Mouse (Mus musculus): ENCODE results near the gene Hipk4. TPM values are rescaled to one million over a fixed set of nuclear protein-coding genes. Genes with fewer than 3 reads are reported as not detected.

The Hipk4 gene
- total RNA-seq, 2 experiments from 2014 or later, result 0.07 to 0.08 TPM

DNA sequence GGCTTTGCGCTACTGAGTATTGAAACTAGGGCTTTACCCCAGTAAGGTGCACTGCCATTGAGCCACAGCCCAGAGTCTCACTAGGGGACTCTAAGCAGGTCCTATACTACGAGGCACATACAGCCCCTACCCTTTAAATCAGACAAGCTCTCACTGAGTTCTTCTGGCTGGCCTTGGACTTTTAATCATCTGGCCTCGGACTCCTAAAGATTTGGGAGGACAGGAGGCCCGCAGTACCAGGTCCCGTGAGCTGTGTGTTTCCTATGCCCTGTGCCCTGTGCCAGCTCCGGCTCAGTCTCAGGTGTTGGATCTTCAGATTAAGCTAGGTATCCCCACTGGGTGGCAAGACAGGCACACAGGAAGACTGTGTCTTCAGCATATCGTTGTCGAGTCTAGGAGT is 14.9 kb downstream of the Hipk4 start:
- DNase-seq, result no peak
- intact Hi-C loops (cut with DNase I), result no loop called here

DNA sequence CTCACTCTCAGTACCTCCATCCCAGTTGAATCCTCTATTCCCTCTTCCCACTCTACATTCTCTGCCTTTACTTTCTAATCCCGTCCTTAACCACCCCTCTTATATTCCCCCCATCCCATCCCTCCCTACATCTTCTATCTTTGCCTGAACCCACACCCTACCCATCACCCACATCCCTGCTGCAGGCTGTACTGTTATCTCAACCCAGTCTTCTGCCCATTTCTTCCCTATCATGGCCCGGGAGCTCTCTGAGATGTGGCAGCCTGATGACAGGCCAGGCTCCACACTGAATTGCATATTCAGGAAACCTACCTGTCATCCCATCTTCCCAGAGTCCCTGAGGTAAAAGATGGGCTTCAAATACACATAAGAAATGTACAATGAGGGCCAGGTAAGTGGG is 15.7 kb downstream of the Hipk4 start:
- no peak for DNase-seq
- intact Hi-C loops (cut with DNase I), result no loop called here

GRCm38 (mm10) chr7:27540521-27540920 is 17.5 kb downstream of the Hipk4 start:
- DNase-seq, result no peak
- intact Hi-C loops (cut with DNase I), result no loop called here

DNA sequence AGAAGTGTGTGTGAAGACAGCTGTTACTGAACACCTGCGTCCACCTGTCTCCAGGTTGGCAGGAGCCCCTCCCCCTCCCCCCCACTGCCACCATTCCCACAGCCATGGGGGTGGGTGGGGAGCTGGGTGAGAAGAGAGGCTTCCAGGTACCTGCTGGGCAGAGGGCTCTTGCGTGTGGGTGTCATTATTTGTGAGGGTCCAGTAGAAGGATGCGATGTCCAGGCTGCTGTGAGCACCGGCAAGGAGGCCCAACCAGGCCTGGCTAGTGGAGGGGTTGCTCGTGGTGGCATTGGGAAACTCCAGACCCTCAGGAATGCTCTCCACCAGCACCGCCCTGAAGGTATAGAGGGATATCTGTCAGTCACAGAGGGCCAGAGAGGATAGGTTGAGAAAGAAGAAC is 17.9 kb downstream of the Hipk4 start:
- intact Hi-C loops (cut with DNase I), result no loop called here
- no peak for DNase-seq

GRCm38 (mm10) chr7:27541431-27541830 is 18.4 kb downstream of the Hipk4 start:
- intact Hi-C loops (cut with DNase I), result no loop called here
- no peak for DNase-seq

GRCm38 (mm10) chr7:27541922-27542321 is 18.9 kb downstream of the Hipk4 start:
- intact Hi-C loops (cut with DNase I), result no loop called here
- DNase-seq, result no peak

GRCm38 (mm10) chr7:27542392-27543033 is 19.4 kb downstream of the Hipk4 start:
- intact Hi-C loops (cut with DNase I), result no loop called here
- DNase-seq, result peak; percentile 54 to 65

- intact Hi-C loops (cut with DNase I), result no loop called here
- no peak for DNase-seq
Observed at GRCm38 (mm10) chr7:27543065-27543464, 20.0 kb downstream of the Hipk4 start.

DNA sequence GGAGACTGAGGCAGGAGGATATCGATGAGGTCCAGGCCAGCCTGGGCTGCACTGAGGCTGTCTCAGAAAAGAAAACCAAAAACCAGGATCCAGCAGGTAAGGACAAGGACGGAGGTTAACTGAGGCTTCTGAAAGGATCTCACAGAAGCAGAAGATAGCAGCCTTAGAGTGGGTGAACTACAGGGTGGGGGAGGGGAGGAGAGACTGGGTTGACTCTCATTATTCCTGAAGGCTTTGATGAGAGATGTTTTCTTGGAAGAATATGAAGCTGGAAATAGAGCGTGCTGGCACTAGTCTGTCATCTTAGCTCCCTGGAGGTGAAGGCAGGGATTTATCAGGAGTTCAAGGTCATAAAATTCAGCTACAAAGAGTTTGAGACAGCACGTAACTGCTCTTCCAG is 20.8 kb downstream of the Hipk4 start:
- DNase-seq, result no peak
- intact Hi-C loops (cut with DNase I), result no loop called here

GRCm38 (mm10) chr7:27544675-27545370 is 21.8 kb downstream of the Hipk4 start:
- intact Hi-C loops (cut with DNase I), result no loop called here
- DNase-seq, result no peak

DNA sequence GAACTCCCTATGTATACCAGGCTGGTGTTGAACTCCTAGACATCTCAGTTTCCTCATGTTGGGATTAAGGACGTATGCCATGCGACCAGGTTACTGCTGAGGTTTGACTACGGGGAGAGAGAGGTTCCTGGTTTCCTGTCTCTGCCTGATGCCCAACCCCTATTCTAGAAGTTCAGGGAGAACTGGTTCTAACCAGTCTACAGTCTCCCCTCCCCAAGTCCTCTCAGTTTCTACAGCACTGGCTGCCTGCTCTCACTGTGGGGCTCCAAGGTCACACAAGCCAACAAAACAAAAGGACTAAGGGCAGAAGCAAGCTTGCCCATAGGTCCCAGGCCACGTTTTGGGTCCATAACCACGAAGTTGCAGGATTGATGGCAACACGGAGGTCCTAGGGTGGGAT is 26.5 kb downstream of the Hipk4 start:
- intact Hi-C loops (cut with DNase I), result no loop called here

GRCm38 (mm10) chr7:27552070-27552469 is 29.0 kb downstream of the Hipk4 start:
- no peak for DNase-seq
- intact Hi-C loops (cut with DNase I), result no loop called here

More for the DNA sequence above, 26.5 kb downstream of the Hipk4 start:
- no peak for DNase-seq

DNA sequence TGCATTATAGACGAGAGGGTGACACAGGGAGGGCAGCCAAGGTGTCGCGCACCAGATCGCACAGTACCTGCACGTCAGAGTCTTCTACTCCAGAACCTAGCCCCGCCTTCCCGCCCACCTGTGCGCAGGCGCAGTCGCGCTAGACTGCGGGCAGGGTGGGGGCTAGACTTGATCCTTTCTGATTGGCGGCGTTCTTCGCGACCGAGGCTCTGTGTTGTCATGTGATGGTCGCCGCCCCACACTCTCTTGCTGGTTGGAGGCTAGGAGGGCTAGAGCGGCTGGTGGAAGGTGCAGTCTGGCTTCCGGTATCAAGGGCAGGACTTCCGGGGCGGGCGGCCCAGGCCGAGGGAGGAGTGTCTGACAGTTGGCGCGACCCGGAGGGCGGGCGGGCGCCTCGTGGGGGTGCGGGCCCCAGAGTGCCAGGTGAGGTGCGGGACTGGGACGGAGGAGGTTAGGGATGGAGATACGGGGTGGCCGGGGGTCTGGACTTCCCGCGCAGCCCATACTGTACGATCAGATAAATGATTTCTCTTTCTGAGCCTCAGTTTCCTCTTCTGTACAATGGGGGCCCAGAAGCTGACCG is 30.0 kb downstream of the Hipk4 start, which contains the start of the genes Pld3 and 2310022A10Rik:
Pld3 (minus strand) TSS at position 288 of the 583 bp plus-strand sequence.
2310022A10Rik (plus strand) TSS at position 303 of the 583 bp plus-strand sequence.
- intact Hi-C loops (cut with DNase I), result no loop called here
- peak; percentile 86 to 92 for DNase-seq

GRCm38 (mm10) chr7:27560291-27560887 is 37.3 kb downstream of the Hipk4 start:
- DNase-seq, result peak; percentile 60 to 62
- intact Hi-C loops (cut with DNase I), result no loop called here

DNA sequence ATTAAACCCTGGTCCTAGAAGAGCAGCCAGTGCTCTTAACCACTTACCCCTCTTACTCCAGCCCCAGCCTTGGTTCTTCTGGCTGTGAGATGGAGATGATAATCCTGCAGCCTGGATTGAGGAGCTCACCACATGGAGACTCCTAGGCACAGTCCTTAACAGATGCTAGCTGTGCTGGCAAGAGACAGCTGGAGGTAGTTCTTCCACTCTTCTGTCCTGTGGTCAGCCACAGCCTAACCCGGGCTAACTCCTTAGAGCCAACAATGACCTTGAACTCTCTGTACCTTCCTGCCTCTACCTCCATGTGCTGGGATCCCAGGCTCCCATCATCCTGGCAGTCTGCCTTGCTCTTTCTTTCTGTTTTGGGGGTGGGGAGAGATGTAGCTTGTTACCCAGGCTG is 37.9 kb downstream of the Hipk4 start:
- intact Hi-C loops (cut with DNase I), result no loop called here
- no peak for DNase-seq

GRCm38 (mm10) chr7:27569580-27570224 is 46.6 kb downstream of the Hipk4 start:
- intact Hi-C loops (cut with DNase I), result no loop called here
- DNase-seq, result no peak

GRCm38 (mm10) chr7:27572133-27572532 is 49.1 kb downstream of the Hipk4 start:
- no peak for DNase-seq
- intact Hi-C loops (cut with DNase I), result no loop called here

- intact Hi-C loops (cut with DNase I), result no loop called here
- DNase-seq, result no peak
Observed at GRCm38 (mm10) chr7:27574124-27574880, 51.2 kb downstream of the Hipk4 start.

GRCm38 (mm10) chr7:27576914-27577313 is 53.8 kb downstream of the Hipk4 start:
- intact Hi-C loops (cut with DNase I), result loop anchor here (5.0 kb wide), 1 partner anchor 65 kb away; no protein-coding TSS in a partner anchor
- peak; percentile 39 to 47 for DNase-seq

DNA sequence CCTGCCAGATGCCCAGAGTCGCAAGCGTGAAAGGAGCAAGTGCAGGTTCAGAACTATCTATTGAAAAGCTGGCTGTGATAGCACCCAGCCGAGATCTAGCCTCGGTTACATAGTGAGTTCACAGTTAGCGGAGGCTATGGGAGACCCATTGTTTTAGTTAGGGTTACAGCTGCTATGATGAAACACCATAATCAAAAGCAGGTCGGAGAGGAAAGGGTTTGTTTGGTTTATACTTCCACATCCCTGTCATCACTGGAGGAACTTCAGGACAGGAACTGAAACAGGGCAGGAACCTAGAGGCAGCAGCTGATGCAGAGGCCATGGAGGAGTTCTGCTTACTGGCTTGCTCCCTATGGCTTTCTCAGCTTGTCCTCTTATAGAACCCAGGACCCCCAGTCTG is 54.5 kb downstream of the Hipk4 start:
- DNase-seq, result no peak
- intact Hi-C loops (cut with DNase I), result loop anchor here (5.0 kb wide), 1 partner anchor 65 kb away; no protein-coding TSS in a partner anchor
